Mouse (Mus musculus): ENCODE results near the gene Jam3.

The Jam3 gene

GRCm38 (mm10) chr9:27121254-27121653, 34.0 kb downstream of the Jam3 start:
- in situ Hi-C loops (cut with MboI, MseI), result no loop called here

DNA sequence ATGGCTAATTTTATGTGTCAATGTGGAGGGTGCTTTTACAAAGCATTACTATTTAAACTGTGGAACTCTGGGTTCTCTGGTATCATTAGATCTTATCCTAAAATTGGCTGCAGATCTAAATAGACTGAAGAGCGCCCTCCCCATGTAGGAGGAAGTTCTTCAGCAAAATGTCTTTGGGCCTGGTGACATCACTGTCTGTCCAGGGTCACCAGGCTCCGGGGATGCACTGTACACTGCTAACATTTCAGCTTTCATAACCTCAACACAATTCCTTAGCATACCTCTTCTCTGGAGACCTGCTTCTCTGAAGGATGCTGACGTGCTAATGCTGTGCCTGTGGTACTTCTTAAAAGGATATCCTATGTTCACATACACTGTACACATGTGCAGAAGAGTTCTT, 43.5 kb downstream of the Jam3 start:
- in situ Hi-C loops (cut with MboI, MseI), result no loop called here

GRCm38 (mm10) chr9:27110681-27111080, 44.5 kb downstream of the Jam3 start:
- in situ Hi-C loops (cut with MboI, MseI), result no loop called here

GRCm38 (mm10) chr9:27109533-27110514, 45.4 kb downstream of the Jam3 start:
- in situ Hi-C loops (cut with MboI, MseI), result loop anchor here (10.0 kb wide), 1 partner anchor 215 kb away; no protein-coding TSS in a partner anchor

- in situ Hi-C loops (cut with MboI, MseI), result loop anchor here (10.0 kb wide), 1 partner anchor 216 kb away; no protein-coding TSS in a partner anchor
These were observed 46.8 kb downstream of the Jam3 start for GRCm38 (mm10) chr9:27108451-27108850.

GRCm38 (mm10) chr9:27106081-27106480, 49.1 kb downstream of the Jam3 start:
- in situ Hi-C loops (cut with MboI, MseI), result loop anchor here (10.0 kb wide), 1 partner anchor 219 kb away; no protein-coding TSS in a partner anchor

DNA sequence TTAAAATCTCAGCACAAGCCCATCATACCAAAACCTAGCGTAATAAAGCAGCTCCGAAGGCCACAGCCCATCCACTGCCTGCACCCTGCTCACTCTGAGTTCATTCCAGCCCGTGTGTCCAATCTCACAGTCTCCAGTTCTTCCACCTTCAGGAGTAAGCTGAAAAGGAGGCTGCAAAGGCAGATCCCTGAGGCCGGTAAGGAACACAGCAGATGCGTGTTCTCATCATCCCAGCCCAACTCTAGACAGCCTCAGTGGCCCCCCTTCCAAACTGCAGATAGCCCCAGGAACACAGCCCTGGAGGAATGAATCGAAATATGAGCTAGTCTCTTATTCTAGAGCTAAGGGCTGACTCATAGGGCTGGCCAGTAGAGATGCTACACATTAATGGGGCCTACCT, 53.8 kb downstream of the Jam3 start:
- in situ Hi-C loops (cut with MboI, MseI), result loop anchor here (10.0 kb wide), 1 partner anchor 223 kb away; no protein-coding TSS in a partner anchor

DNA sequence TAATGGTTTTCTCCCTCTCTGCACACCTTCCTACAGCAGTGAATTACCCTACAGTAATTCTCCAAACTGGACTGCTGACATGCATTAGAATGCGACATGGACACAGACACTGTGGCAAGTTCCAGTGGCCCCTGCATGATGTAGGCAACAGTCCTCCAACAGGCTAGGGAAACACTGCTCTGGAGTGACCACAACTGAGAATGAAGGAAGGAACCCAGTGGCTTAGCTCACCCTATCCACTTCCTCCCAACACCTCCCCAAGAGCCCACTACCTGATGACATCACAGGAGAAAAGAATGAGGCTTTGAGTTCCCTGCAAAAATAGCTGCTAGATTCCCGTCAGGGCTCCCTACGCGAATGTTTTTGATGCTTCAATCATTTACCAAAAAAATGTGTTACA, 55.7 kb downstream of the Jam3 start:
- in situ Hi-C loops (cut with MboI, MseI), result no loop called here

DNA sequence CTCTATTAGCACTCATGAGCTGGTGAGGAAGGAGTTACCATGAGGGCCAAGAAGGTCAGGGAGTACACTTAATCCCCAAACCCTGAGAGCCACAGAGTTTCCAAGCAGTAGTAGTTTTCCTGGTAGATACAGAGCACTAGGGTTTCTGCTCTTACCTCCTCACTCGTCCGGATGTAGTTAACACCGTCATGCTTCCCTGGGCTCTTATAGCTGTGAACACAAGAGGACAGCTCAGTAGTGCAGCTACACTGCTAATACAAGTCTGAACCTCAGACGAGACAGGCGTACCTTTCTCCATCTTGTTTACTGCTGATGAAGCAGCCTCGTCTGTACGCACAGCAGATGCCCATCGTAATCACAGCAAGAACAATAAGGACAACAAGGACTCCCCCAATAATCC, 56.7 kb downstream of the Jam3 start:
- in situ Hi-C loops (cut with MboI, MseI), result no loop called here

DNA sequence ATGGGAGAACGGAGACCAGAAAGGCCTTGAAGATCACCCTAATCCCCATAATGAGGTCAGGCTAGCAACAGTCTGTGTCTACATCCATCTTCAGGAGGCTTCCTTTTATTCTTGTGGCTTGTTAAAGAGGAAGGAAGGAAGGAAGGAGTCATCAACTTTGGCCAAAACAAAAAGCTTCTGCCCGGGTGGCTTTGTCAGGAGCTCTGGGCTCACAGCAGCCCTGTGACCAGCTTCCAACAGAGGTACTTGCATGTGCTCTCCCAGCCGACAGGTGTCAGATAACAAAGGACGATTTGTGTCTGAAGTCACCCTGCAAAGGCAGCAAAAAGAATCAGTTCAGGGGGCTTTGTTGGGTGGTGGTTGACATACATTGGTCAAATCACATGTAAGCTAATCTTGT, 57.1 kb downstream of the Jam3 start:
- in situ Hi-C loops (cut with MboI, MseI), result no loop called here

- in situ Hi-C loops (cut with MboI, MseI), result no loop called here
These were observed 62.3 kb downstream of the Jam3 start for GRCm38 (mm10) chr9:27092916-27093315.

DNA sequence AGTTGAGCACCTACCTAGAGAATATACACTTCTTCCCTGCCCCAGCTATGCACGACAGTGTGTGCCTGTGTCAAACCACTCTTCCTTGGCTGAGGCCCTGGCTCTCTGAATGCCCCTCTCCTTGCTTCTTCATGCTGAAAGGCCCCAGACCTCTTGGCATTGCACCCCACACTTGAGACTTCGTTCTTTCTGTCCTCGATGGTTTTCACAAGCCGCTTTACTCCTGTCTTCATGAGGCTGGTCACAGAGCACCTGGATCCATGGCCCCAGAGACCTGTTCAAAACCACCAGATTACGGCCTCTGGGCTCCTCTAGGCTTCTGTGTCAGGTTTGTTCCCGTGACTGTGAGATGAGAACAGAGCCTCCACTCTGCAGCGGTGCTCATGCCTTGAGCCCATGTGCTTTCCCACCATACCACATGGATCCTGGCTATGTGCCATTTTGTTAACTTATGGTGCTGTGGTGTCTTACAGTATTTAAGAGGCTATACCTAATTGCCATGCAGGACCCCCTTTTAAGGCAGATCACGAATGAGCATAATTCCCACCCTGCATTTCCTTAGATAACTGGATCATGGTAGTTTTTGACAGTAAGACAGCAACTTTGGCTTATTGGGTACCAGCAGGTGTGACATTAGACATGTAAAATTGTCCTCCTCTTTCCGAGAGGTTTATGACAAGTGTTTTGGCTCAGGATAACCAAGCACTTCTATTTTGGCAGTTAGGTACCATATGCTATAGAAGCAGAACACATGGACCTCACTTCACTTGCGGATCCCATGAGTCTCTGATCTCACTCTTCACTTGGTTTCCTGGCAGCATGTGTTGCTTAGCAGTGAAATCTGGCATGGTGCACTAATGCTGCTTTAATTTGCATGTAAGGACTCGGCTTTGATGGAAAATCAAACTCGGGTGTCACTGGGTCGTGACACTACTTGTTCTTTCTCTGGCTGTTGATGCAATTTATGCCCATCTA, 64.1 kb downstream of the Jam3 start:
- in situ Hi-C loops (cut with MboI, MseI), result no loop called here

GRCm38 (mm10) chr9:27090134-27090533, 65.1 kb downstream of the Jam3 start:
- in situ Hi-C loops (cut with MboI, MseI), result no loop called here

GRCm38 (mm10) chr9:27087402-27087801, 67.8 kb downstream of the Jam3 start:
- in situ Hi-C loops (cut with MboI, MseI), result no loop called here

GRCm38 (mm10) chr9:27086256-27086655, 69.0 kb downstream of the Jam3 start:
- in situ Hi-C loops (cut with MboI, MseI), result no loop called here

- in situ Hi-C loops (cut with MboI, MseI), result no loop called here
These were observed 79.4 kb downstream of the Jam3 start for GRCm38 (mm10) chr9:27075812-27076211.

DNA sequence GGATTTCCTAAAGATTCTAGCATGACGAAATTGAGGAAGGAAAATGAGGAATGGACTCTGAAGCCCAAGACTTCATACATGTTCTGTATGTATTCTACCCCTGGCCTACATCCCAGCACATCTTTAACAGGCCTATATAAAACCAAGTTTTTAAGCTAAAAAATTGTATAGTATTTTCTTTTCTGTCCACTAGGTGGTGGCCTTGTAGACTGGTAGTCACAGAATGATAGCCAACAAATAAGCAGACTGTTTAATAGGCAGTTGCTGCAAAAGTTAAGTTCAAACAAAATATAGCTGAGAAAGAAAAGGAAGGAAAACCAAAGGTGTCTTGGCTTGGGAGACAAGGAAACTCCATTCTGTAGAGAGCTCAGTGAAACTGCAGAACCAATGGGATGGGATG, 80.5 kb downstream of the Jam3 start:
- in situ Hi-C loops (cut with MboI, MseI), result no loop called here

- in situ Hi-C loops (cut with MboI, MseI), result no loop called here
These were observed 84.3 kb downstream of the Jam3 start for GRCm38 (mm10) chr9:27070895-27071294.

GRCm38 (mm10) chr9:27058341-27058740, 96.9 kb downstream of the Jam3 start:
- in situ Hi-C loops (cut with MboI, MseI), result no loop called here

DNA sequence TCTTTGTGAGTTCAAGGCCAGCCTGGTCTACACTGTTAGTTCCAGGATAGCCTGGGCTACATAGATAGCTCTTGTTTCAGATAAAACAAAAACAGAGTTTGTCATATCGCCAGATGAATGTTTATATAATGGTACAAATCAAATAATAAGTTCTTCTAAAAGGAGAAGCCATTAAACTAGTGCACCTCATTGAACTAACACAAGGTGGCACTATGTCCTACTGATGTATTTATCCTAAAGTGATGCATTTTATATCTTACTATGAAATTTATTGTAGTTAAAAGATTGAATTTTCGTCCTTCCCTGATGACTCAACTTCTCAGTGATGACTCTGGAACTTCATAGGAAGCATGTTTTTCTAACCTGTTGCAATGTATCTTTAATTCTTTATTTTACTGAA, 105.7 kb downstream of the Jam3 start:
- in situ Hi-C loops (cut with MboI, MseI), result loop anchor here (25.0 kb wide), 1 partner anchor 1912 kb away; no protein-coding TSS in a partner anchor

All from T-helper 2 cell (primary cell).